14 mouse cellular contexts compared by ENCODE assay signal in the genomic region with DNA sequence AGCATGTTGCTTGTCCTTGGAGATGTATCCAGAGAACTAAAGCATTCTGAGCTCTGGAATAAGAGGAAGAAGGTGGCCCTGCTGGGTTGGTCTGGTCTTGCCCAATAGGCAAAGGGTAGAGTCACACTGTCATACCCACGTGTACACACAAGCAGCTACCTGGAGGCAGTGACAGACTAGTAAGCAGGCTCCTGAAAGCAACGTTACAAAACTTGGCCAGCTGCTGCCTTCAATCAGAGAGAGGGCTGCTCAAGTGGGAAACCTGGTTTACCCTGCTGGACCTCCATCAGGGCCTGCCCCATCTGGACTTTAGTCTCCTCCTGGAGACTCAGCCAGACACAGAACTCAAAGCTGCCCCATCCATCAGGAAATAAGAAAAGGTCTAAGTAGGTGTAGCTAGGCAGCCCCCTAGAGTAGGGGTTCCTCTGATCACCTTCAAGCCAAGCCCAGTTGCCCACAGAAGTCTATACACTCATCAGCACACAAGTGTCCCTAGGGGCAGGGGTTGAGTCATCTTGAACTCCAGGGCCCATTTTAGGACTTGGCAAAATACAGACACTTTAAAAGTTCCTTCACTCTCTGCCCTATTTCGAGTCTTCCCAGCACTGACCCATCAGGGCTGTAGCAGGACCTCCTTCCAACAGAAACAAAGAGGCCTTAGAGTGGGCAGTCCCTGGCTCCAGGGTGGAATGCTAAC. TPM values are rescaled to one million over a fixed set of nuclear protein-coding genes. Genes with fewer than 3 reads are reported as not detected.
DNase-seq lines count a peak whose midpoint lies in the region; ATAC-seq lines count a peak whose summit lies in the region.
"Had no signal": no experiment of that assay in that cellular context is flagged by ENCODE, and none has a peak within 500 bp of the region (broad histone marks: within the 10 kb centered on the region; RNA-seq: fewer than 3 reads in every experiment).

No protein-coding gene starts in this region.

- H3K27ac ChIP-seq in kidney, embryonic 15.5 days, result no peak overlapping the region
- no peak overlapping the region for H3K27ac ChIP-seq in hindbrain, embryonic 11.5 days (ENCODE audit: low read depth, low read length)
- H3K27ac ChIP-seq: liver, embryonic 14.5 days had no signal

- no peak overlapping the region for H3K4me3 ChIP-seq in kidney, embryonic 15.5 days (replicated peaks)
- H3K4me3 ChIP-seq in hindbrain, embryonic 11.5 days (ENCODE audit: low read depth, low read length), result no peak overlapping the region

- ATAC-seq in kidney, embryonic 15.5 days (replicated peaks; ENCODE audit: low FRiP score), result no peak
- ATAC-seq in common myeloid progenitor, adult 5-6 weeks (replicated peaks; ENCODE audit: low read depth, poor library complexity, severe bottlenecking), result peak; percentile 61
- peak; percentile 71 for ATAC-seq in monocyte, adult 5-6 weeks (replicated peaks; ENCODE audit: insufficient number of reproducible peaks, low FRiP score, low TSS enrichment, poor library complexity, severe bottlenecking)
- no peak for ATAC-seq in hindbrain, embryonic 11.5 days (ENCODE audit: low FRiP score)
- ATAC-seq: forebrain, embryonic 14.5 days had no signal

- no peaks in the 10 kb centered on the region for H3K36me3 ChIP-seq in kidney, embryonic 15.5 days
- no peaks in the 10 kb centered on the region for H3K36me3 ChIP-seq in hindbrain, embryonic 11.5 days (ENCODE audit: control insufficient read depth, insufficient read depth, low read length)

- H3K9me3 ChIP-seq in kidney, embryonic 15.5 days (replicated peaks), result no peaks in the 10 kb centered on the region
- no peaks in the 10 kb centered on the region for H3K9me3 ChIP-seq in hindbrain, embryonic 11.5 days (ENCODE audit: control insufficient read depth, low read length)

- no peaks in the 10 kb centered on the region for H3K27me3 ChIP-seq in kidney, embryonic 15.5 days
- H3K27me3 ChIP-seq in hindbrain, embryonic 11.5 days (ENCODE audit: control insufficient read depth, insufficient read depth, low read length), result no peaks in the 10 kb centered on the region

- peaks cover 15% of the 10 kb centered on the region for H3K4me1 ChIP-seq in kidney, embryonic 15.5 days
- H3K4me1 ChIP-seq in hindbrain, embryonic 11.5 days (replicated peaks; ENCODE audit: control insufficient read depth, insufficient read depth, low read length), result no peaks in the 10 kb centered on the region

- 74% methylated on average over 3 of the region's 3 CpGs for WGBS in kidney, embryonic 15.5 days
- WGBS in hindbrain, embryonic 11.5 days, result 75% methylated on average over 3 of the region's 3 CpGs

- H3K9ac ChIP-seq in kidney, embryonic 15.5 days, result no peak overlapping the region
- no peak overlapping the region for H3K9ac ChIP-seq in hindbrain, embryonic 11.5 days (ENCODE audit: low read depth, low read length)
- H3K9ac ChIP-seq: liver, embryonic 14.5 days had no signal

- H3K4me2 ChIP-seq in kidney, embryonic 15.5 days, result no peak overlapping the region
- no peak overlapping the region for H3K4me2 ChIP-seq in hindbrain, embryonic 11.5 days (replicated peaks; ENCODE audit: low read depth, low read length)

- peak; percentile 38 for DNase-seq in kidney, adult 11 months
- DNase-seq in A20 (ENCODE audit: low read depth, low spot score), result peak; percentile 43
- DNase-seq in lung, postnatal 4 days, result no peak
- no peak for DNase-seq in hindbrain, embryonic 11.5 days (ENCODE audit: low spot score)
- DNase-seq in testis, postnatal 10 days (ENCODE audit: low spot score), result no peak
- DNase-seq: adrenal gland, postnatal 25 days; gastrocnemius, postnatal 10 days; spleen, adult 18-20 months; thymus, postnatal 25 days had no signal

RNA-seq across cellular contexts. Expression of a gene that starts 25.9 kb away (rescaled TPM):
- polyA plus RNA-seq in kidney, embryonic 15.5 days (2015; fragmentation: Nextera tagmentation; extraction: Ambion mirVana), result 25.7 and 27.1 TPM in 2 replicates
- 43.4 and 85.4 TPM in 2 replicates for total RNA-seq in common myeloid progenitor, adult 5-6 weeks (2017)
- total RNA-seq in monocyte, adult 5-6 weeks (2017), result 36.7 to 58.4 TPM (median 47.7 TPM) in 3 replicates
- 27.8 and 34.5 TPM in 2 replicates for polyA plus RNA-seq in hindbrain, embryonic 11.5 days (2014; fragmentation: Nextera tagmentation; extraction: Ambion mirVana)

RNA-seq across cellular contexts. Expression of a gene that starts 54.1 kb away (rescaled TPM):
- 1.1 and 1.5 TPM in 2 replicates for polyA plus RNA-seq in kidney, embryonic 15.5 days (2015; fragmentation: Nextera tagmentation; extraction: Ambion mirVana)
- total RNA-seq in common myeloid progenitor, adult 5-6 weeks (2017), result 7.8 and 8.8 TPM in 2 replicates
- total RNA-seq in monocyte, adult 5-6 weeks (2017), result 0.19 to 6.9 TPM (median 0.49 TPM) in 3 replicates
- 0.39 and 0.73 TPM in 2 replicates for polyA plus RNA-seq in hindbrain, embryonic 11.5 days (2014; fragmentation: Nextera tagmentation; extraction: Ambion mirVana)

Comparison
In these comparisons a context has a peak if more than half of its experiments do, and no peak if none do; other contexts are left out.
1. DNase-seq: peak in kidney, adult 11 months (single experiment) and A20 (single experiment); none in lung, postnatal 4 days (0 of 2), hindbrain, embryonic 11.5 days (single experiment) and testis, postnatal 10 days (single experiment).
2. ATAC-seq: peak in common myeloid progenitor, adult 5-6 weeks (single experiment) and monocyte, adult 5-6 weeks (single experiment); none in kidney, embryonic 15.5 days (single experiment) and hindbrain, embryonic 11.5 days (single experiment).